Mouse (Mus musculus): Measurements from ENCODE around the gene Cdk5rap1.
"Not testable (repeated sequence)": the region's sequence is repeated elsewhere in the genome, so short reads cannot be mapped to it uniquely, and the experiment has no call there.

Gene Cdk5rap1

GRCm38 (mm10) chr2:154374807-154375601 lies 2.2 kb upstream of the Cdk5rap1 start:
- no peak for DNase-seq (ENCODE audit: low spot score in 2 of 2)

GRCm38 (mm10) chr2:154373961-154374632 lies 1.3 kb upstream of the Cdk5rap1 start:
- peak; percentile 50 to 71 for DNase-seq (ENCODE audit: low spot score in 2 of 2)

- peak; percentile 82 to 85 for DNase-seq (ENCODE audit: low spot score in 2 of 2)
Measured at GRCm38 (mm10) chr2:154372151-154372829, 520 bp downstream of the Cdk5rap1 start.

GRCm38 (mm10) chr2:154367510-154367909 lies 5.3 kb downstream of the Cdk5rap1 start:
- no peak for DNase-seq (ENCODE audit: low spot score in 2 of 2)

- DNase-seq (ENCODE audit: low spot score in 2 of 2) = peak in 1 of 2 experiments; percentile 23
Measured at GRCm38 (mm10) chr2:154354000-154354425, 18.8 kb downstream of the Cdk5rap1 start.

- DNase-seq (ENCODE audit: low spot score in 2 of 2) = no peak
Measured at GRCm38 (mm10) chr2:154348152-154348551, 24.7 kb downstream of the Cdk5rap1 start.

GRCm38 (mm10) chr2:154339356-154339755 lies 33.5 kb downstream of the Cdk5rap1 start:
- no peak for DNase-seq (ENCODE audit: low spot score in 2 of 2)

GRCm38 (mm10) chr2:154338161-154338560 lies 34.6 kb downstream of the Cdk5rap1 start:
- no peak for DNase-seq (ENCODE audit: low spot score in 2 of 2)

- no peak for DNase-seq (ENCODE audit: low spot score in 2 of 2)
Measured at GRCm38 (mm10) chr2:154335572-154335971, 37.2 kb downstream of the Cdk5rap1 start.

GRCm38 (mm10) chr2:154326852-154327251 lies 46.0 kb downstream of the Cdk5rap1 start:
- DNase-seq (ENCODE audit: low spot score in 2 of 2) = no peak

GRCm38 (mm10) chr2:154313771-154314170 lies 59.0 kb downstream of the Cdk5rap1 start:
- not testable (repeated sequence) for DNase-seq (ENCODE audit: low spot score in 2 of 2)

- not testable (repeated sequence) for DNase-seq (ENCODE audit: low spot score in 2 of 2)
Measured at GRCm38 (mm10) chr2:154306927-154307326, 65.9 kb downstream of the Cdk5rap1 start, which contains the start of gene Bpifb9b. Gene Bpifb9b, plus strand, starts transcription at chr2:154307227.

GRCm38 (mm10) chr2:154304604-154305003 lies 68.2 kb downstream of the Cdk5rap1 start:
- not testable (repeated sequence) for DNase-seq (ENCODE audit: low spot score in 2 of 2)

GRCm38 (mm10) chr2:154301763-154302162 lies 71.0 kb downstream of the Cdk5rap1 start:
- DNase-seq (ENCODE audit: low spot score in 2 of 2) = no peak

- peak; percentile 55 to 68 for DNase-seq (ENCODE audit: low spot score in 2 of 2)
Measured at GRCm38 (mm10) chr2:154300496-154300895, 72.3 kb downstream of the Cdk5rap1 start.

GRCm38 (mm10) chr2:154294746-154295145 lies 78.1 kb downstream of the Cdk5rap1 start:
- DNase-seq (ENCODE audit: low spot score in 2 of 2) = peak; percentile 26 to 55

GRCm38 (mm10) chr2:154292833-154293232 lies 80.0 kb downstream of the Cdk5rap1 start:
- no peak for DNase-seq (ENCODE audit: low spot score in 2 of 2)

- DNase-seq (ENCODE audit: low spot score in 2 of 2) = not testable (repeated sequence)
Measured at GRCm38 (mm10) chr2:154291866-154292265, 80.9 kb downstream of the Cdk5rap1 start.
